22 mouse cellular contexts compared by ENCODE assay signal in the genomic region with DNA sequence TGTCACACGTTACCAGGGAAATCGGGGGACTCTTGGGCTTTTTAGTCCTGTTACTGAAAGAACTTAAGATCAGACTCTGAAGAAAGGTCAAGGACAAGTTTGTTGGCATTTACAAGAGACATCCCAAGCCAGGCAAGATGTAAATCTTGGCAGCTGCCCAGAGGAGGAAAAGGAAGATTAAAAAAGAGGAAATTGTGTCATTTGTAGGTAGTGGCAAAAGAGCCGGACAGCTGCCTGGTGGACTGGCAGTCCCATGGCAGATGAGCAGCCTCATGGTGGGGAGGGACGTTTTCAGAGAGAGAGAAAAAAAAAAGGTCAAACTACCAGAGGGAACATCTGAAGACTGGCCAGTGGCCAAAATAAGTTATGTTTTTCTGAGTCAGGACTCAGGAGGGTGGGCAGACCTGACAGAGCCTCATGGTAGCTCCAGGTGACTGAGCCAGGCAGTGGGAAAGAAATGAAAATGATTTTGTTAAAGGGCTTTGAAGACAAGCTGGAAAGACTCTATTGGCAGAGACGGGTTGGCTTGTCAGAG. TPM values are rescaled to one million over a fixed set of nuclear protein-coding genes. Genes with fewer than 3 reads are reported as not detected.
A peak's percentile ranks its signal among the peaks of the same experiment; 100 is the strongest.
DNase-seq lines count a peak whose midpoint lies in the region; ATAC-seq lines count a peak whose summit lies in the region.
"Had no signal": no experiment of that assay in that cellular context is flagged by ENCODE, and none has a peak within 500 bp of the region (broad histone marks: within the 10 kb centered on the region; RNA-seq: fewer than 3 reads in every experiment).

No protein-coding gene starts in this region.

- no peak for ATAC-seq in activated CD4-positive, CD25-positive, alpha-beta regulatory T cell, adult 4 months
- ATAC-seq: midbrain, embryonic 15.5 days had no signal

- DNase-seq in adrenal gland, adult (ENCODE audit: inconsistent age in 2 of 2, low spot score in 1 of 2) = peak; percentile 30 to 66
- DNase-seq in adrenal gland, adult 18-20 months (ENCODE audit: low spot score in 2 of 2) = no peak
- peak; percentile 13 for DNase-seq in adrenal gland, postnatal 10 days
- peak; percentile 52 for DNase-seq in kidney, postnatal 14 days
- peak; percentile 26 for DNase-seq in lung, postnatal 10 days
- no peak for DNase-seq in cerebellum, postnatal 14 days
- no peak for DNase-seq in gastrocnemius, postnatal 36 days
- DNase-seq: cerebellum, adult 11 months; cerebellum, postnatal 25 days; gastrocnemius, postnatal 10 days; layer of hippocampus, postnatal 36 days; retina, postnatal 1 day; thymus, adult 18-20 months had no signal

- intact Hi-C loops in gastrocnemius, postnatal 36 days (cut with DNase I) = no loop called here

RNA-seq across cellular contexts. Expression of gene Gm44579, which starts 7.4 kb away (rescaled TPM):
- not detected for total RNA-seq in adrenal gland, adult 18-20 months (2021)
- total RNA-seq in adrenal gland, postnatal 10 days (2021) = not detected
- not detected for total RNA-seq in gastrocnemius, postnatal 36 days (2021)
- polyA plus RNA-seq in activated CD4-positive, CD25-positive, alpha-beta regulatory T cell, adult 4 months (2017; shearing (Covaris generic)) = not detected
- total RNA-seq: gastrocnemius, postnatal 10 days; layer of hippocampus, postnatal 36 days; megakaryocyte, adult 5-6 weeks had no signal
- polyA plus RNA-seq: forebrain, embryonic 12.5 days; frontal cortex, adult 2 months; heart, postnatal 0 days; hindbrain, embryonic 15.5 days; limb, embryonic 10.5 days; liver, embryonic 11.5 days had no signal

RNA-seq across cellular contexts. Expression of gene Olfr287, which starts 7.5 kb away (rescaled TPM):
- not detected for total RNA-seq in adrenal gland, adult 18-20 months (2021)
- not detected for total RNA-seq in adrenal gland, postnatal 10 days (2021)
- not detected for total RNA-seq in gastrocnemius, postnatal 36 days (2021)
- polyA plus RNA-seq in activated CD4-positive, CD25-positive, alpha-beta regulatory T cell, adult 4 months (2017; shearing (Covaris generic)) = not detected
- total RNA-seq: gastrocnemius, postnatal 10 days; megakaryocyte, adult 5-6 weeks had no signal
- polyA plus RNA-seq: forebrain, embryonic 12.5 days; heart, postnatal 0 days; limb, embryonic 10.5 days; liver, embryonic 11.5 days; midbrain, embryonic 15.5 days had no signal

RNA-seq across cellular contexts. Expression of gene Olfr288, which starts 18.1 kb away (rescaled TPM):
- total RNA-seq in adrenal gland, adult 18-20 months (2021) = not detected
- not detected for total RNA-seq in adrenal gland, postnatal 10 days (2021)
- not detected for total RNA-seq in gastrocnemius, postnatal 36 days (2021)
- polyA plus RNA-seq in activated CD4-positive, CD25-positive, alpha-beta regulatory T cell, adult 4 months (2017; shearing (Covaris generic)) = not detected
- total RNA-seq: gastrocnemius, postnatal 10 days; megakaryocyte, adult 5-6 weeks had no signal
- polyA plus RNA-seq: forebrain, embryonic 12.5 days; heart, postnatal 0 days; hindbrain, embryonic 15.5 days; limb, embryonic 10.5 days; liver, embryonic 11.5 days; midbrain, embryonic 15.5 days had no signal

RNA-seq across cellular contexts. Expression of gene Olfr286, which starts 20.8 kb away (rescaled TPM):
- not detected for total RNA-seq in adrenal gland, adult 18-20 months (2021)
- total RNA-seq in adrenal gland, postnatal 10 days (2021) = not detected
- not detected for total RNA-seq in gastrocnemius, postnatal 36 days (2021)
- not detected for polyA plus RNA-seq in activated CD4-positive, CD25-positive, alpha-beta regulatory T cell, adult 4 months (2017; shearing (Covaris generic))
- total RNA-seq: gastrocnemius, postnatal 10 days; layer of hippocampus, postnatal 36 days; megakaryocyte, adult 5-6 weeks had no signal
- polyA plus RNA-seq: forebrain, embryonic 12.5 days; frontal cortex, adult 2 months; heart, postnatal 0 days; hindbrain, embryonic 15.5 days; limb, embryonic 10.5 days; liver, embryonic 11.5 days; midbrain, embryonic 15.5 days had no signal

RNA-seq across cellular contexts. Expression of gene H1fnt, which starts 43.7 kb away (rescaled TPM):
- total RNA-seq in adrenal gland, adult 18-20 months (2021) = not detected
- not detected for total RNA-seq in adrenal gland, postnatal 10 days (2021)
- total RNA-seq in gastrocnemius, postnatal 36 days (2021) = not detected
- not detected for polyA plus RNA-seq in activated CD4-positive, CD25-positive, alpha-beta regulatory T cell, adult 4 months (2017; shearing (Covaris generic))
- total RNA-seq: gastrocnemius, postnatal 10 days; layer of hippocampus, postnatal 36 days; megakaryocyte, adult 5-6 weeks had no signal
- polyA plus RNA-seq: forebrain, embryonic 12.5 days; frontal cortex, adult 2 months; heart, postnatal 0 days; hindbrain, embryonic 15.5 days; limb, embryonic 10.5 days; liver, embryonic 11.5 days; midbrain, embryonic 15.5 days had no signal

Comparison
In these comparisons a context has a peak if more than half of its experiments do, and no peak if none do; other contexts are left out.
1. DNase-seq: peak in adrenal gland, adult (2 of 2), adrenal gland, postnatal 10 days (single experiment), kidney, postnatal 14 days (single experiment) and lung, postnatal 10 days (single experiment); none in adrenal gland, adult 18-20 months (0 of 2), cerebellum, postnatal 14 days (0 of 2) and gastrocnemius, postnatal 36 days (0 of 2).